Mouse (Mus musculus) lung, embryonic 16.5 days (tissue): ENCODE data around the gene Plxna1. TPM values are rescaled to one million over a fixed set of nuclear protein-coding genes. Genes with fewer than 3 reads are reported as not detected.

Experiments
- ATAC-seq: fragments of 200-750 bp; cut with Nextera tagmentation; 2 replicates; pipeline ENCODE4 v1.8.0; 2017; ENCODE audit warnings: low read depth, mild to moderate bottlenecking, moderate library complexity
- H3K27ac ChIP-seq: fragments of 300-500 bp; sonication (generic); 2 replicates; pipeline ENCODE4 v1.5.1; 2014; ENCODE audit warnings: mild to moderate bottlenecking, control low read depth, low read length
- H3K27me3 ChIP-seq: fragments of 300-500 bp; sonication (generic); 2 replicates; pipeline ENCODE4 v1.6.1; 2014; ENCODE audit warnings: low read depth, low read length, mixed read lengths; ENCODE audit not compliant: control insufficient read depth, insufficient read depth
- H3K36me3 ChIP-seq: fragments of 300-500 bp; sonication (generic); 2 replicates; pipeline ENCODE4 v1.6.1; 2014; ENCODE audit warnings: low read length; ENCODE audit not compliant: control insufficient read depth, insufficient read depth
- H3K4me1 ChIP-seq: fragments of 300-500 bp; sonication (generic); replicated peaks from 2 replicates; pipeline ENCODE4 v1.6.1; 2014; ENCODE audit warnings: low read length, mixed read lengths; ENCODE audit not compliant: control insufficient read depth, insufficient read depth
- H3K4me2 ChIP-seq: fragments of 300-500 bp; sonication (generic); 2 replicates; pipeline ENCODE4 v1.6.1; 2014; ENCODE audit warnings: low read depth, low read length, control low read depth
- H3K4me3 ChIP-seq: fragments of 300-500 bp; sonication (generic); 2 replicates; pipeline ENCODE4 v1.5.1; 2014; ENCODE audit warnings: mild to moderate bottlenecking, low read length, control low read depth
- H3K9ac ChIP-seq: fragments of 300-500 bp; sonication (generic); 2 replicates; pipeline ENCODE4 v1.6.1; 2014; ENCODE audit warnings: low read length, control low read depth
- H3K9me3 ChIP-seq: fragments of 300-500 bp; sonication (generic); 2 replicates; pipeline ENCODE4 v1.6.1; 2016; ENCODE audit warnings: low read length; ENCODE audit not compliant: control insufficient read depth
- WGBS: fragments of 180-500 bp; shearing (Covaris S2); extraction: QIAGEN DNeasy Blood & Tissue Kit; methylation state at CpG from one replicate; pipeline ENCODE4 v1.1.7; 2014; 5-methylcytosine and 5-hydroxymethylcytosine counted together
- polyA plus RNA-seq: library from polyadenylated mRNA; unstranded; fragments of >200 nt; fragmentation: Nextera tagmentation; extraction: Ambion mirVana; gene quantifications from 2 replicates; pipeline ENCODE4 v1.2.1, GENCODE M21; 2015

Plxna1 gene
- 8.7 and 10.4 TPM in 2 replicates for polyA plus RNA-seq

DNA sequence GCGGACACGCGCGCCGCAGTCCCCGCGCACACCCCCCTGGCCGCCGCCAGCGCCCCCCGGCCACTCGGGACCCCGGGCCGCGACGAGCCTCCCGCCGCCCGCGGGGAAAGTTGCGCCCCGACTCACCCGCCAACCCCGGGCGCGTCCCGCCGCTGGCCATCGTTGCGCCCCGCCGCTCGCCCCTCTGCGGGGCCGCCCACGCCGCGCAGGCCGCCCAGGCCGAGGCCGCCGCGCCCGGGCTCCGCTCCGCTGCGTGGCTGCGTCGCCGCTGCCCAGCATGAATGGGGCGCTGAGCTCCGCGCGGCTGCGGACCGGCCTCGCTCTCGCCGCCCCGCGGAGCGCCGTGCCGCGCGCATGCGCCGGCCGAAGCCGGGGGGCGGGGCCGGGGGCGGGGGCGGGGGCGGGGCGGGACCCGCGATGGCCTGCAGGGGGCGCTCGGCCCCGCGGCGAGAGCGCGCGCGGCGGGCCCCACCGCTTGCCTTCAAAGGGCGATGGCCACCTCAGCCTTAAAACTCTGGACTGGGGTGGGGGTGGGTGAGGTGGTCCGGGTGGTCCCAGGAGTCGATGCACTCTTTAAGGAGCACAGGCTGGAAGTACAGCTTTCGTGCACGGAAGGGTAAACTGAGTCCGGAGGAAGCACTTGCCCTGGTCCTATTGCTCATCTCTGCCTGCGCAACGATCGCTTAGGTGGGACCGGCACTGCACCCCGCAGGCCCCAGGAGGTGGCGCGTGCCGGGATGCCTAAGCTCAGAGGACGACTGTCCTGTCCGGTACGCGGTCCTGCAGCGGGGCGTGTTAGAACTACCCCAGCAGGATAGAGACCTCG lies at the start of gene Plxna1:
Gene Plxna1, minus strand, starts transcription at position 340 of the 826 bp plus-strand sequence.
- peaks cover 37% of the 10 kb centered on the region for H3K4me1 ChIP-seq
- H3K9me3 ChIP-seq, result no peaks in the 10 kb centered on the region
- no peaks in the 10 kb centered on the region for H3K27me3 ChIP-seq
- peak within 1 kb of the TSS; percentile 99 for H3K4me2 ChIP-seq
- H3K4me3 ChIP-seq, result peak within 1 kb of the TSS; percentile 96
- WGBS, result under 1% methylated on average over 49 of the region's 110 CpGs
- H3K9ac ChIP-seq, result peak within 1 kb of the TSS; percentile 95
- no peaks in the 10 kb centered on the region for H3K36me3 ChIP-seq
- peak; percentile 88 for ATAC-seq
- H3K27ac ChIP-seq, result peak within 1 kb of the TSS; percentile 63

DNA sequence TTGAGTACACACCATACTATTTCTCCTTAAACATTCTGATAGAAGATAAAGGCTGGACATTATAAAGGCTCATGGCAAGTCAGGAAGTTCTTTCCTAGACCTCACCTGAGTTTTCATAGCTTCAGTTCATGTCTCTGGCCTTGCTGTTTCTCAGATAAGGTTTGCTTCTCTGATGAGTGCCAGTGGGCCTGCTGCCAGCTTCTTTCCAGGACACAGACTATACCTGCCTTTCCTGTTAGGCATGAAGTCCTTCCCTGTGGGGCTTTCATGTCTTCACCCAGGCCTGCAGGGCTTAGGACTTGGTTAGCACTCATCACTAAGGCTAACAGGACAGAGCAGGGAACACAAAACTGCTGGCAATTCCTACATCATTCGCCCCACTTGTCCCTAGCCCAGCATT lies 46.6 kb upstream of the Plxna1 start:
- H3K27me3 ChIP-seq, result no peaks in the 10 kb centered on the region
- WGBS, result 64% methylated on average over 1 of the region's 1 CpGs
- no peak overlapping the region for H3K4me3 ChIP-seq
- H3K9ac ChIP-seq, result no peak overlapping the region
- no peaks in the 10 kb centered on the region for H3K9me3 ChIP-seq
- ATAC-seq, result no peak
- H3K4me2 ChIP-seq, result no peak overlapping the region
- no peak overlapping the region for H3K27ac ChIP-seq
- no peaks in the 10 kb centered on the region for H3K36me3 ChIP-seq
- peaks cover 18% of the 10 kb centered on the region for H3K4me1 ChIP-seq

DNA sequence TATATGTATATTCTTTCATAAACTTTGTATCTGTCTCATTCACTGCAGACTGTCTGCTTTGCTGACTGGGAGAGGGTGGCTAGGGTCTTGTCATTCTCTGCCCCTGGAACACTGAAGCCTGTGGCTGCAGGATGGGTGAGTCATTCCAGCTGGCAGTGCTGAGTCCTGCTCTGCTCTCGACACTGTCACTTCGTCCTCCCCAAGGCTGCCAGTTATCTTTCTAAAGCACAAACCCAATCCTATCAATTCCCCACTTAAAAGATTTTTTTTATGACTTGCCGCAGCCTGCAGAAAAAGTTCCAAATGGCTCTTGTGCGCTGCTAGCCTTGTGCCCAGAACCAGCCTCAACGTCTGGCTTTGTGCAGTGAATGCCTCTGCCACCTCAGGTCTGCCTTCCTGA lies 45.8 kb upstream of the Plxna1 start:
- ATAC-seq, result no peak
- H3K4me3 ChIP-seq, result no peak overlapping the region
- WGBS, result 53% methylated on average over 5 of the region's 5 CpGs
- no peak overlapping the region for H3K4me2 ChIP-seq
- H3K9ac ChIP-seq, result no peak overlapping the region
- peaks cover 14% of the 10 kb centered on the region for H3K4me1 ChIP-seq
- H3K27me3 ChIP-seq, result no peaks in the 10 kb centered on the region
- no peaks in the 10 kb centered on the region for H3K9me3 ChIP-seq
- no peaks in the 10 kb centered on the region for H3K36me3 ChIP-seq
- no peak overlapping the region for H3K27ac ChIP-seq

- Histone ChIP-seq H3K9me3 (no peaks in the 10 kb centered on the region), H3K4me1 (peaks cover 8% of the 10 kb centered on the region), H3K4me3 (no peak overlapping the region), H3K27ac (no peak overlapping the region), H3K4me2 (no peak overlapping the region), H3K27me3 (no peaks in the 10 kb centered on the region), H3K9ac (no peak overlapping the region), H3K36me3 (no peaks in the 10 kb centered on the region)
- ATAC-seq, result 0 out of 2 replicates have a peak, but pooled peaks have one; percentile 21
- 66% methylated on average over 3 of the region's 3 CpGs for WGBS
These were observed 44.9 kb upstream of the Plxna1 start for GRCm38 (mm10) chr6:89407247-89407889.

GRCm38 (mm10) chr6:89404964-89405363 lies 42.5 kb upstream of the Plxna1 start:
- Histone ChIP-seq H3K9me3 (no peaks in the 10 kb centered on the region), H3K27me3 (no peaks in the 10 kb centered on the region), H3K9ac (no peak overlapping the region), H3K4me3 (no peak overlapping the region), H3K4me1 (peaks cover 8% of the 10 kb centered on the region), H3K4me2 (no peak overlapping the region), H3K36me3 (no peaks in the 10 kb centered on the region), H3K27ac (no peak overlapping the region)
- 85% methylated on average over 2 of the region's 2 CpGs for WGBS
- ATAC-seq, result no peak

DNA sequence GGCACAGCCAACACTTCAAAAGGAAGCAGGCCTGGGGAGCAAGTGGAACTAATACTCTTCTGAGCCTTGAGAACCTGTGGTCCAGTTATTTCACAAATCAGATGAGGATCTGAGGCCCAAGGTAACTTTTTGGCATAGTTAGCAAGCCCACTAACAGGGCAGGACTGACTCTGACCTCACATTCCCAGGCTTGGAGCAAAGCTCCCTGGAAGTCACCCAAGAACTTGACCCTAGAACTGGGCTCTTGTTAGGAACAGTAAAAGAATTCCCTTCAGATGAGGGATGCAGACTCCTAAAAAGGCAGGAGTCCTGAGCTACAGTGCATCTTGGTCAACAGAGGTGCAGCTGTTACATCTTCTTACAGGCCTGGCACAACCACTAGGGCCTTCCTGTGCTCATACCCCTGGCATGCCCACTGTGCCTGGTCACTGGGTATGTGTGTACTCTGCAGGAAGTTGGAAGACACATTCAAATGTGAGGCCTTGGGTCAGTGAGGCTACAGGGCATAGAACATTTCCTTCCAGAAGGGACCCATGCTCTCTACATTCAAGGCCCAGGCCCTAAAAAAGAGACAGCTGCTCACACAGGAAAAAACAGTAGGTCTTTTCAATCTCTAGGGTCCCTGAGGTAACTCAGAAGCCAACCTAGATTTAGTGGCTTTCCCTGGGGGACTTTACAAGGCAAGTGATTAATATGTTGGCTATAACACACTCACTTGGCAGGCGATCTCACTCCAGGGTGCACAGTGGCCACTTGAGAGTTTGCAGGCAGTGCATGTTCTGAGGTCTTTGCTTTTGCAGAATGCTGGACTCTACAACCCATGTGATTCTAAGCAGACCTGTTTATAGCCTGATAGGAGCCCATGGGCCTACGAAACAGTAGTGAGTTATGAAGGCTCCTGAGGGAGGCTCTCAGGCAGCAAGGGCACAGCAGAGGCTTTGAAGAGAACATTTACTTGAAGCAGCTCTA lies 41.1 kb upstream of the Plxna1 start:
- WGBS, result 60% methylated on average over 2 of the region's 2 CpGs
- Histone ChIP-seq H3K9ac (no peak overlapping the region), H3K27ac (no peak overlapping the region), H3K4me2 (no peak overlapping the region), H3K4me3 (no peak overlapping the region), H3K36me3 (no peaks in the 10 kb centered on the region), H3K4me1 (no peaks in the 10 kb centered on the region), H3K9me3 (no peaks in the 10 kb centered on the region), H3K27me3 (no peaks in the 10 kb centered on the region)
- ATAC-seq, result no peak

GRCm38 (mm10) chr6:89402406-89402805 lies 40.0 kb upstream of the Plxna1 start:
- no peak for ATAC-seq
- Histone ChIP-seq H3K36me3 (no peaks in the 10 kb centered on the region), H3K27me3 (no peaks in the 10 kb centered on the region), H3K4me1 (no peaks in the 10 kb centered on the region), H3K4me3 (no peak overlapping the region), H3K9me3 (no peaks in the 10 kb centered on the region), H3K9ac (no peak overlapping the region), H3K27ac (no peak overlapping the region), H3K4me2 (no peak overlapping the region)
- 97% methylated on average over 2 of the region's 2 CpGs for WGBS

DNA sequence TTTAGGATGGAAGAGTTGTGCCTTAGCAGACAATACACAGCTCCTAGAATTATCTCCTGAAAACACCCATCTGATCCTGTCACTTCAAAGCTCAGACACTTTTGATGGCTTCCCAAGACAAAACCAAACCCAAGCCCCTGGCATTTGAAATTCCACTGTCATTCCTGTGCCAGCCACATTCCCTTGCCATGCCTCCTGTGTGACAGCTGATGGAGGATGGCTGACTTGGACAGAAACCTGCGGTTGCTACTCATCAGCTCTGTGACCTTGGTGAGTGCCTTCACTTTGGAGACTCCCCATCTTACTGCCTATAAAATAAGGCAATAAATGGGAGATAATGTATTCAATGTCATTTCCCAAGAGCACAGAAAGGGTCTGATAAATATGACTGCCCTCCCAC lies 37.1 kb upstream of the Plxna1 start:
- no peaks in the 10 kb centered on the region for H3K27me3 ChIP-seq
- ATAC-seq, result no peak
- no peaks in the 10 kb centered on the region for H3K36me3 ChIP-seq
- H3K9me3 ChIP-seq, result no peaks in the 10 kb centered on the region
- 81% methylated on average over 1 of the region's 1 CpGs for WGBS
- H3K4me1 ChIP-seq, result no peaks in the 10 kb centered on the region
- H3K9ac ChIP-seq, result no peak overlapping the region
- H3K4me3 ChIP-seq, result no peak overlapping the region
- H3K27ac ChIP-seq, result no peak overlapping the region
- no peak overlapping the region for H3K4me2 ChIP-seq

DNA sequence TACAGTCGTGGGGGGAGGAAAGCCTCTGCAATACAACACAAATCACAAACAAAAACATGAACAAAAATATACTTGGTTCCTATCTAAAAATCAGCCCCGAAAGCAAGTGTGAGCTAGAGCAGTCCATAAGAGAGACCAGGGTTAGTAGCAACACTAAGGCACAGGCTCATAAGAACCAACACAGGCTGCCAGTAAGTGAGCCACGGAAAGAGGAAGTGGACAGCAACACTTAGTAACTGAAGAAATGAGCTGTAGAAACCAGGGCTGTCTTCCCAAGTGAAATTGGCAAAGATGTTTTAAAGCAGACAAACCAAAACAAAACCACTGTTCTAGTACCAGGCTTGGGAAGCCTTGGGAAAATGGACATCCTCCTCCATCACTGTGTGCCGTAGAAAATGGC lies 35.5 kb upstream of the Plxna1 start:
- H3K4me2 ChIP-seq, result no peak overlapping the region
- no peaks in the 10 kb centered on the region for H3K36me3 ChIP-seq
- no peak overlapping the region for H3K4me3 ChIP-seq
- no peaks in the 10 kb centered on the region for H3K4me1 ChIP-seq
- no peak for ATAC-seq
- H3K27ac ChIP-seq, result no peak overlapping the region
- no peaks in the 10 kb centered on the region for H3K27me3 ChIP-seq
- WGBS, result 77% methylated on average over 4 of the region's 4 CpGs
- H3K9me3 ChIP-seq, result no peaks in the 10 kb centered on the region
- no peak overlapping the region for H3K9ac ChIP-seq
